Mouse (Mus musculus) megakaryocyte, embryonic 14.5 days (primary cell): ENCODE data around the gene Pla2g2c. TPM values are rescaled to one million over a fixed set of nuclear protein-coding genes. Genes with fewer than 3 reads are reported as not detected.

Source experiments
- H3K27me3 ChIP-seq: replicated peaks from 2 replicates; pipeline ENCODE3; 2012; ENCODE audit warnings: inconsistent platforms
- H3K36me3 ChIP-seq: replicated peaks from 2 replicates; pipeline ENCODE3; 2012; ENCODE audit warnings: low read length, inconsistent platforms, mixed read lengths
- H3K4me1 ChIP-seq: 2 replicates; pipeline ENCODE4 v1.6.1; 2012; ENCODE audit warnings: inconsistent platforms
- H3K4me3 ChIP-seq: replicated peaks from 2 replicates; pipeline ENCODE3; 2012; ENCODE audit warnings: moderate library complexity, mild to moderate bottlenecking, inconsistent platforms
- H3K9me3 ChIP-seq: 2 replicates; pipeline ENCODE4 v1.6.1; 2012; ENCODE audit warnings: inconsistent platforms
- FLI1 ChIP-seq: IDR thresholded peaks from 2 replicates; pipeline ENCODE4 v1.6.1; 2012; ENCODE audit warnings: low read length, inconsistent platforms, mixed read lengths
- GATA1 ChIP-seq: IDR thresholded peaks from 3 replicates; pipeline ENCODE4 v1.6.1; 2012; ENCODE audit warnings: mixed read lengths, low read length, inconsistent platforms, borderline replicate concordance
- polyA plus RNA-seq: library from polyadenylated mRNA; stranded (reverse); fragments of >175 nt; gene quantifications from 2 replicates; pipeline ENCODE4 v1.2.3, GENCODE M21; 2012; ENCODE audit warnings: low replicate concordance; ENCODE audit not compliant: insufficient read depth

Gene Pla2g2c
- polyA plus RNA-seq, 1 experiment, result not detected

- no peak overlapping the region for H3K4me3 ChIP-seq
- no peaks in the 10 kb centered on the region for H3K36me3 ChIP-seq
- TF ChIP-seq GATA1 (no peak), FLI1 (no peak)
- H3K9me3 ChIP-seq, result no peaks in the 10 kb centered on the region
- peaks cover 4% of the 10 kb centered on the region for H3K4me1 ChIP-seq
- H3K27me3 ChIP-seq, result peaks cover 82% of the 10 kb centered on the region
Observed at GRCm38 (mm10) chr4:138719264-138719596, 5.4 kb upstream of the Pla2g2c start.

GRCm38 (mm10) chr4:138723493-138724281 is 905 bp upstream of the Pla2g2c start:
- H3K27me3 ChIP-seq, result peaks cover 96% of the 10 kb centered on the region
- no peak overlapping the region for H3K4me3 ChIP-seq
- H3K9me3 ChIP-seq, result peaks cover 18% of the 10 kb centered on the region
- peaks cover 22% of the 10 kb centered on the region for H3K4me1 ChIP-seq
- H3K36me3 ChIP-seq, result no peaks in the 10 kb centered on the region
- TF ChIP-seq FLI1 (no peak), GATA1 (no peak)

- H3K9me3 ChIP-seq, result peaks cover 23% of the 10 kb centered on the region
- no peaks in the 10 kb centered on the region for H3K36me3 ChIP-seq
- H3K4me1 ChIP-seq, result peaks cover 22% of the 10 kb centered on the region
- H3K4me3 ChIP-seq, result no peak overlapping the region
- H3K27me3 ChIP-seq, result peaks cover 94% of the 10 kb centered on the region
- TF ChIP-seq FLI1 (no peak), GATA1 (no peak)
Observed at GRCm38 (mm10) chr4:138725127-138725461, 502 bp downstream of the Pla2g2c start.

GRCm38 (mm10) chr4:138725751-138726150 is 1.2 kb downstream of the Pla2g2c start:
- Histone ChIP-seq H3K27me3 (peaks cover 94% of the 10 kb centered on the region), H3K4me3 (no peak overlapping the region)
- TF ChIP-seq FLI1, result no peak
- no peak for TF ChIP-seq GATA1

GRCm38 (mm10) chr4:138729018-138729703 is 4.6 kb downstream of the Pla2g2c start:
- TF ChIP-seq GATA1, result no peak
- TF ChIP-seq FLI1, result no peak
- Histone ChIP-seq H3K36me3 (no peaks in the 10 kb centered on the region), H3K9me3 (peaks cover 51% of the 10 kb centered on the region), H3K4me1 (peaks cover 18% of the 10 kb centered on the region), H3K27me3 (peaks cover 91% of the 10 kb centered on the region), H3K4me3 (no peak overlapping the region)

More at GRCm38 (mm10) chr4:138725751-138726150, 1.2 kb downstream of the Pla2g2c start:
- H3K4me1 ChIP-seq, result peaks cover 22% of the 10 kb centered on the region
- H3K36me3 ChIP-seq, result no peaks in the 10 kb centered on the region
- peaks cover 23% of the 10 kb centered on the region for H3K9me3 ChIP-seq

- no peaks in the 10 kb centered on the region for H3K36me3 ChIP-seq
- TF ChIP-seq GATA1 (no peak), FLI1 (no peak)
- H3K4me1 ChIP-seq, result no peaks in the 10 kb centered on the region
- H3K4me3 ChIP-seq, result no peak overlapping the region
- peaks cover 30% of the 10 kb centered on the region for H3K9me3 ChIP-seq
- peaks cover 88% of the 10 kb centered on the region for H3K27me3 ChIP-seq
Observed at GRCm38 (mm10) chr4:138734105-138734504, 9.5 kb downstream of the Pla2g2c start.

- no peak for TF ChIP-seq FLI1
- TF ChIP-seq GATA1, result no peak
- H3K4me1 ChIP-seq, result no peaks in the 10 kb centered on the region
- H3K27me3 ChIP-seq, result peaks cover 88% of the 10 kb centered on the region
- no peak overlapping the region for H3K4me3 ChIP-seq
- no peaks in the 10 kb centered on the region for H3K36me3 ChIP-seq
- peaks cover 28% of the 10 kb centered on the region for H3K9me3 ChIP-seq
Observed at GRCm38 (mm10) chr4:138734863-138735262, 10.3 kb downstream of the Pla2g2c start.

- Histone ChIP-seq H3K4me1 (no peaks in the 10 kb centered on the region), H3K27me3 (peaks cover 92% of the 10 kb centered on the region), H3K4me3 (no peak within 1 kb of the TSS), H3K36me3 (no peaks in the 10 kb centered on the region), H3K9me3 (peaks cover 22% of the 10 kb centered on the region)
- TF ChIP-seq FLI1, result no peak
- TF ChIP-seq GATA1, result no peak
Observed at GRCm38 (mm10) chr4:138737031-138737430, 12.4 kb downstream of the Pla2g2c start, which contains the start of gene Ubxn10. TSS of gene Ubxn10 (minus strand) at chr4:138737167.

GRCm38 (mm10) chr4:138739136-138739851 is 14.7 kb downstream of the Pla2g2c start:
- H3K36me3 ChIP-seq, result no peaks in the 10 kb centered on the region
- no peaks in the 10 kb centered on the region for H3K4me1 ChIP-seq
- H3K9me3 ChIP-seq, result no peaks in the 10 kb centered on the region
- H3K27me3 ChIP-seq, result peaks cover 91% of the 10 kb centered on the region
- no peak for TF ChIP-seq FLI1
- TF ChIP-seq GATA1, result no peak
- H3K4me3 ChIP-seq, result no peak overlapping the region

GRCm38 (mm10) chr4:138745884-138746283 is 21.3 kb downstream of the Pla2g2c start:
- H3K4me1 ChIP-seq, result no peaks in the 10 kb centered on the region
- peaks cover 96% of the 10 kb centered on the region for H3K27me3 ChIP-seq
- no peaks in the 10 kb centered on the region for H3K36me3 ChIP-seq
- H3K4me3 ChIP-seq, result no peak overlapping the region
- TF ChIP-seq FLI1, result no peak
- TF ChIP-seq GATA1, result no peak
- no peaks in the 10 kb centered on the region for H3K9me3 ChIP-seq
